Mouse (Mus musculus) frontal cortex, postnatal 14 days (tissue): ENCODE results near the gene Cpsf4l.

Experiments used
- DNase-seq, 2 experiments: peaks; one replicate each; pipeline ENCODE4 v3.0.0; 2022; ENCODE audit warnings: low spot score in 2 of 2

Cpsf4l gene

DNA sequence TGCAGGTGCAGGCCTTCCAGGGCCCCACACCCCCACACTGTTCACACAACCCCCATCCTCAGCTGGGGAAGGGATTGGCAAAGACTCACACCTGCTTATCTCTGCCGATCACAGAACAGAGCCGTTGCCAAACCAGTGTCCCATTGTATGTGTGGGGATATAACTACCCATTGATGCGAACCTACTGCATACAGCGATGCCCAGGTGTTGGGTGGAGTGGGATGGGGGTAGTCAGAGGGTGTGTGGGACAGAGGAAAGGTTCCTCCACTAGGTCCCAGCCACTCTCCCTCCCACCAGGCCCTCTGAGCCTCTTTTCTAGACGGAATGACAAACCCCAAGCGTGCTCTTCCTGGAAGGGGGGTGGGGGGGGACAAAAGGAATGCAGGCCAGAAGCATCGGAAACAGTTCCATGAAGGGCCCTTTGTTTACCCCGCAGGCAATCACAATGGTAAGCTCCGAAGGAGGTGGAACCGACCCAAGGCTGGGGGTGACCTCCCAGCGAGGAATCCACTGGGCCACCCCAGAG, at the start of gene Cpsf4l:
Cpsf4l (minus strand) TSS at position 287 of the 526 bp plus-strand sequence.
- no peak for DNase-seq

DNA sequence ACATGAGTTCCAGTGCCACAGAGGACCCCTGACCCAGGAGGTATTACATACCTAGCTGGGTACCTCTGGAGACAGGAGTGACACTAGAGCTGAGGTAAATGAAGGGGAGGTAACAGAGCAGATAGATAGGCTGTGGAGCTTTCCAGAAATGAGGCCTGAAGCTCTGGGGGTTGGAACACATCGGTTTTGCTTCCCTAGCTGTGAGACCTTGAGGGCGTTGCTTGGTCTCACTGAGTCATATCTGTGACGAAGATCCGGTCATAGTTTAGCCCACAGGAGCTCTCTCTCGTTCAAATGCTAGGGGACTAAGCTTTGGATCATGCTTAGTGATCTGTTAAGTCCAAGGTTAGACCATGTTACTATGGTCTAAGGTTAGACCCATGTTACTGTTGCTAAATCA, 49.0 kb upstream of the Cpsf4l start:
- no peak for DNase-seq

DNA sequence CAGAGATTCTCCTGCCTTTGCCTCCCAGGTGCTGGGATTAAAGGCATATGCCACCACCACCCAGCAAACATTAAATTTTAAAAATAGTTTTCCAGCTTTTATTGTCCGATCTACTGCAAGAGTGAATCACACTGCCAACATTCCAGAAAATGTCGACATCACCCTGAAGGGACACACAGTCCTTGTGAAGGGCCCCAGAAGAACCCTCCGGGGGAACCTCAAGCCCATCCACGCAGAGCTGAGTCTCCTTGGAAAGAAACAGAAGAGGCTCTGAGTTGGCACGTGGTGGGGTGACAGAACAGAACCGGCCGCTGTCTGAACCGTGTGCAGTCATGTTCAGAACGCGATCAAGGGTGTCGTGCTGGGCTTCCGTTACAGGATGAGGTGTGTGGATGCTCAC, 46.8 kb upstream of the Cpsf4l start:
- no peak for DNase-seq

DNA sequence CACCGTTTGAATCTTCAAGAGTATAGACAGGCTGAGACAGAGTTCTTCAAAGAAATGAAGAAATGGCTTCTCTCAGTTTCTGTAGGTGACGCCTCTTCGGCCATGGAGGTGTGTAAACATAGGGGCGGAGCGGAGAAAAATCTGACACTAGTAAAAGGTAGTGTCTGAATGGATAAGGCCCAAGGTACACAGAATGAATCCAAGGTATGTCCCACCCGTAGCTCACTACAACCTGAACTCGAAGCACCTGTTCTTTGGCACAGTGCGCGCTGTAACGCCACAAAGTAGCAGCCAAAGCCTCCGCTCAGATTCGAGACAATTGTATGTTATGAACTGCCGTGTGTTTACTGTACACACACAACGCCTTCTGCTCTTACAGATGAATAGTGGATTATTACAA, 46.1 kb upstream of the Cpsf4l start:
- no peak for DNase-seq

DNA sequence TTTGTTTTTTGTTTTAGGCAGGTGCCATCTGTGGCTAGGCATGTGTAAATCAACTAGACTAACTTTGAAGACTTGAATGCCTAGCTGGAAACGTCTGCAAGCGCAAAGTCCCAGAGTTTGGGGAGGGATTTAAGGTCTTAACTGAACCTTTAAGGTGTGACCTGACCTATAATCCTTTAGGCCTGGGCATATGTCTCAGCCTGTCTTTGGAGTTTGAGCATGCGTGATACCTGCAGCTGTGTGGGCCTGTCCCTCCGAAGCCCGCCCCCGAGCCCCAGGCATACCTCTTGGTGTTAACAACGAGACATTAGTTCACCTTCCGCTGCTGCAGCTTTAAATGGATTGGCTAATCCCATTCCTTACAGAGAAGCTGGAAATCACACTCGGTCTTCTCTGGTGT, 45.0 kb upstream of the Cpsf4l start:
- DNase-seq = no peak

DNA sequence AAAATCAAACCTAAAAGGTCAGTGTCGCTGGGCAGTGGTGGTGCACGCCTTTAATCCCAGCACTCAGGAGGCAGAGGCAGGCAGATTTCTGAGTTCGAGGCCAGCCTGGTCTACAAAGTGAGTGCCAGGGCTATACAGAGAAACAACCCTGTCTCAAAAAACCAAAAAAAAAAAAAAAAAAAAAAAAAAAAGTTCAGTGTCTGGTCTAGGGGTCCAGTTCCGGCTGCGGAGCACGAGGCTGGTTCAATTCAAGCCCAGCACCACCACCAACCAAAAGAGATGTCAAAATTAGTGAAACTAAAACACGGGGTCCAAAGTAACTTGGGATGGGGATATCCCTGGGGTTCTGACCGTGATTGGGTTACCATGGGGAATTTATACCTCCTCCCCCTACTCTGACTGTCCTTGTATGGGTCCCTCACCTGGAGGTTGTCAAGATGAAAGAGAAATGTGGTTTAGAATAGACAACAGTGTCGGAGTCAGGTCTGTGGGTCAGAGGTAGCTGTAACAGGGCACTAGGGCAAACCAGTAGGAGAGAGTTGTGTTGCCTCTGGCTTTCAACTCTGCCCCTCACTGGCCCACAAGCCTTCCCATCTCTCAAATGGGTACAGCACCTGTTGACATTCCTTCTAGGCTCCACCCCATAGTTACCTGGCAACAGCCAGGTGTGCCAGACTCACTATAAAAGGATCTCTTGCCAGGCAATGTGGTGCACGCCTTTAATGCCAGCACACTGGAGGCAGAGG, 43.0 kb upstream of the Cpsf4l start:
- no peak for DNase-seq

DNA sequence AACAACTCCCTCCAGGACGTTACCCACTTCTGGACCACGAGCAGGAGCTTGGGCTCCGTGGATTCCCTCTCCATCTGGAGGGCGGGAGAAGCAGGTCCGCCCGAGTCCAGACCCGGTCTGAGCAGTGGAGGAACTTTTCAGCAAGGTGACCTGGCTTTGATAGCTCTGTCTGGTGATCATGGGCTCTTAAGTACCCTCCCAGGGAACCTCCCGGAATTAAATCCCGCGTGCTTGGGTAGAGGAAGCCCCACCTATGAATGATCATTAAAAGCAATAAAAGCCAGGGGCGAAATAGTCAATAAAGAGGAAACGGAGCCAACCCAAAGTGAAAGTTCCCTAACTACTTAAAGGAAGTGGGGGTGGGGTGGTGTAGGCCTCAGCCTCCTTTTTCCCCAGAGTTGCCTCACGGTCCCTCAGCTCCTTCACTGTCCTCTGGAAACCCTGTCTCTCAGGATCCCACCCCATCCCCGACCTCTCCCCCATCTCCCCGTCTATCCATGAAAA, 42.4 kb upstream of the Cpsf4l start:
- DNase-seq = no peak

DNA sequence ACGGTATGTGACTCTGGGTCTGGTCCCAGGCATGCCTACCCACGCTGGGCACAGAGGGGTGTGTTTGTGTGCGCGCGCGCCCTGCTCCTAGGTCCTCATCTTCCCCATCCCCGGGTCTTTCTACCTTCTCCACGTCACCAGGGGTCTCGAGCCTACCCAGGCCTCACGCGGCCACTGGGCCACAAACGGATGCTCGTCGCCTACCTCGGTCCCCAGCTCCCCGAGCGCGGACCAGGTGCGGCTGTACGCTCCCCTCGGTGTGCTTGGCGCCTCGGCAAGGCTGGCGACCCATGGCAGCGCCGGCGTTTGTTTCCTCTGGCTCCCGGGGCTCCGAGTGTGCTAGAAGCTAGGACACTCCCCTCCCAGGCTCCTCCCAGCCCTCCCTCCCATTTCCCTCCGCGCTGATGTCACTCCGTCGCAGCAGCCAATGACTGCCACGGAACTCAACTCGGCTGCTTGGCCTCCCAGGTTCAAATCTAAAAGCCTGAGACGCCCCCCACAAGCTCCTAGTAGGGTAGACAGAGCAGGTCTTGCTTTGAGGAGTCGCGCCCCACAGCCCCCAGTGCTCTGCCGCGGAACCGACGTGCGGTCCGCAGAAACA, 41.8 kb upstream of the Cpsf4l start, which contains the start of gene Cdc42ep4:
Cdc42ep4 (minus strand) TSS at position 398 of the 601 bp plus-strand sequence.
- peak; percentile 54 to 65 for DNase-seq

DNA sequence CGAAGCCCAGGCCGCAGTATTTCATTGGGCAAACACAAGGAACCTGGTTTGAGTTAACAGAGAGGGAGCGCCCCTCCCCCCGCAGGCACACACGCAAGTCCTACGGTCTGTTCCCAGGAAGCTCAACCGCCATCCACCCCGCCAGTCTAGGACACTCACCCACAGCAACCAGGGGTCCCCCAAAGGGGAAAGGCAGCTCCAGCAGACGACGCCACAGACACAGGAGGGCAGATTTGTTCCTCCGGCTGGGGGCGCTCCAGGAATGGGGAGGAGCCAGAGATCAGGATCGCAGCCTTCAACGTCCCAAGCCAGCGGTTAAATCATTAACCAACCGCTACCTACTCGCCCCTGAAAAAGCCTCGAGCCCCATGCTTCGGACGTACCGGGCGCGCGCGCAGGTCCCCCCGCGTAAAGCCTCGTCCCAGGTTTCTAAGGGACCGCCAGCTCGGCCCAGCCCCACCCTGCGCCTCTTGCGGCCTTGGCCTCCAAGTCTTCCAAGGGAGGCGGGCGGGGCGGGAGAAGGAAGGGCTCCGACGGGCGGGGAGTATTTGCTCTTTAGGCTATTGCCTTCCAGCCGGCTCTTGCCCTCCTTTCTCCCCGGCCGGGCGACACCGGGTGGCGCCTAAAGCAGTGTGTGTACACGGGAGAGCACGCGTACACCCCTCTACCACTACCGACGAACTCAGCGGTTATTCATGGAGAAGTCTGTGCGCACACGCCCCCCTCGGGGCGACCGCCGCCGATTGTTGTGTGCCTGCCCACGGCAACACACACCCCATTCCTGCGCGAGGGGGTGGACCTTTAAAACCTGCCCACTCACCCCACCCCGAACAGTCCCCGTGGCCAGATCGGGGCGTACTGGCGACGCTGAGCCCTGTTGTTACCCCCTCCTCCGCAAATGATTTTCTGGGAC, 41.0 kb upstream of the Cpsf4l start:
- peak; percentile 44 to 48 for DNase-seq

DNA sequence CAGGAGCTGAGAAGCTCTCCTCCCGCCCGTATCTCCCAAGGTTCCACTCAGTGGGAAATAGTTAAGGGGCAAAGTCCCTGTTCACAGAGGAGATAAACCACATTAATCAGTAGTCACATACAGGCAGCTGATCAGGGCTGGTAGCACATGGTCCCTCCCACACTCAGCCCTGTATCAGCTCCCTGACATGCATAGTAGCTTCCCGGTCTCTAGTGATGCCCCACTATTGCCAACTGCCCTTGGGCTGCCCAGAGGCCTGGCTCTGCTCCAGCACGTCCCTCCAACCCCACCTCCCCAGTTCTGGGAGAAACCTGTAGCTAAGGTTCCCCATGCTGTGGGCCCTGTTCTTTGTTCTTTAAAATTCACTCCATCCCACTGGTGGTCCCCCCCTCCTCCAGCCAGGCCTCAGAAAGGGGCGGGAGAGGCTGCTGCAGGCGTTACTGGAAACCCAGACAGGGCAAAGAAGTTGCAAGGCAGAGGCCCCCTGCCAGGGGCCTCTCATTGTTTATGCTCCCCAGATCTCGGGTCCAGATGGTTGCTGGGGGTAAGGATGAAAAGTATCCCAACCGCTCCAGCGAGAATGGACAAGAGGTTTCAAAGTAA, 40.0 kb upstream of the Cpsf4l start:
- no peak for DNase-seq

DNA sequence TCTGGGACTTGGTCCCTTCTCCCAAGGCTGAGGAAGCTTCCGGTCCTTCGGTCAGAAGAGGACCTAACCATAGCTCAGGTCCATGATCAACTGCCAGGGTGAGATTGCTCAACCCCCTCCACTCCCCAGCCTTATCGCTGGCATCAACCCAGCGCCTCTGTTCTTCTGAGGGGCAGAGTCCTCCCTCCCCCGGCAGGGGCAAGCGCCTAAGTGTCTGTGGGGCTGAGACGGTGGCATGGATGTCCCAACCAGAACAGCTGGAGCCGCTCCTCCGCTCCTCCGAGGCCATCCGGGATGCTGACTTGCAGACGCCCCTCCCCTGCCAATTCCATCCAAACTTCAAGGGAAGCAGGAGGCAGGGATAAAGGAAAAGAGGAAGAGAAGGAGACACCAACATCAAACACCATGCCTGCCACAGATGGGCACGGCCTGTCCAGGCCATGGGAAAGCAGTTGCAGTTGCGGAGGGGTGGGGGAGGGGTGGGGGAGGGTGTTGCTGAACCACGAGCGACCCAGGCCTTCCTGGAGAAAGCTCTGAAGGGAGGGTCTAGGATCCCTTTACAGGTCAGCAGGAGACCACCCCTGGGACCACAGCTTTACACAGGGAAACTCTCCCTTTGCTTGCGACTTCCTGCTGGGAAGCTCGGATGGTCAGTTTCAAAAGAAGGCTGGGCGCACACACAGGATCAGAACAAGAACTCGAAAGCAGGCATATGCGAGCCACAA, 39.1 kb upstream of the Cpsf4l start:
- DNase-seq = no peak

DNA sequence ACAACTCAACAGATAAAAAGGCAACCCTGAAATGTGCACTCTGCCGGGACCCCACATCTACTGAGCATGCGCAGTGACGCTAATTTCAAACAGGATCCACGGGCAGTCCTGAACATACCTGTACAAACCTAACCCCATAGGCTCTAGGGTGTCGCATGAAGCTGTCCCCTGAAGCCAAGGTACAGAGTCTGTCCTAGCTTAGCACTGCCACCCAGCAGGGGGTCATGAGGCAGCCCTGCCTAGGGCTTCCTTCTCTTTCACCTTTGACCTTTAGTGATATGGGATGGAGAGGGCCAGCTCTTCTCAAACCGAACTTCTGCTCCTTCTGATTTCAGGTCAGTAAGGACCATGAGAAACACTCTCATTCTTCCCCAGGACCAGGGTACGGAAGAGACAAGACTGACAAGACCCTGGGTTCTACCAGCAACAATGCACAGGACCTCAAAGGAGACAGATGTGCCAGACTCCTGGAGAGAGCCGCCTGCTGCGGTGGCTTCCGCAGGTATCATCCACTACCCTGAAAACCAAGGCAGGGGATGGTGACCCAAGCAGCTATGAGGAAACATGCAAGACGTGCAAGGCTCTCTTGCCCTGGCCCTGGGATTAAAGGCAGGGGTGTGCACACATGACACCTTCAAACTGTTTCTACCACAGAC, 38.0 kb upstream of the Cpsf4l start:
- no peak for DNase-seq

DNA sequence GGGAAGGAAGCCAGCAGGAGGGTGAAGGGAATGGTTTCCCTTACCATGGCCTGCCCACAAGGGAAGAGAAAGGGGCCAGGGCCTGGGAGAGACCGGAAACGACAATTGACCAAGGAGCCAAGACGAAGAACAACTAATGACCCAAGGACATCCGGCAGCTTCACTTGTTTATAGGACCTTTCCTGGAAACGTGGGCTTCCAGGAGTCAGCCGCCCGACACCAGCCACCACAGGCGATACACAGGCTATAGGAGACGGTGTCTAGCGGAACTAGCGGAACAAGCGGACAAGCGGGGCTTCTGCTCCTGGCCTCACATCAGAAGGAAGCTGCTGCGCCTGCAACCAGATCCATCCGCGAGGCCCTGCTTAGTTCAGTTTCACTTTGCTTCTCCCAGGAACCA, 37.2 kb upstream of the Cpsf4l start:
- DNase-seq = no peak

DNA sequence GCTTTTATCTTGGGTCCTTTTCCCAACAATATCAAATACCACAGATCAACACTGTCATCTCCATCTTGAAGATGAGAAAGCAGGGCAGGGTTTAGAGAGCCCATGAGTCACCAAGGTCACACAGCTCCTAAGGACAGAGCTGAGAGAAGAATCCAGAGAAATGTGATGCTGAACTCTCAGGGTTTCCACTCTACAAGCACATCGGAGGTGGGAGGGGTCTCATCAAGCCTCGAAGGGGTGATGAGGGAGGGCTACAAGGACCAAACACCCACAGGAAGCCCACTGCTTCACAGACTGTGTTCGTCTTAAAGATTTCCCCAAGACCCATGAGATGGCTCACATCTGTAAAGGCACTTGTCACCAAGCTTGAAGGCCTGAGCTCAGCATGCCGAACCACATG, 36.1 kb upstream of the Cpsf4l start:
- DNase-seq = no peak

DNA sequence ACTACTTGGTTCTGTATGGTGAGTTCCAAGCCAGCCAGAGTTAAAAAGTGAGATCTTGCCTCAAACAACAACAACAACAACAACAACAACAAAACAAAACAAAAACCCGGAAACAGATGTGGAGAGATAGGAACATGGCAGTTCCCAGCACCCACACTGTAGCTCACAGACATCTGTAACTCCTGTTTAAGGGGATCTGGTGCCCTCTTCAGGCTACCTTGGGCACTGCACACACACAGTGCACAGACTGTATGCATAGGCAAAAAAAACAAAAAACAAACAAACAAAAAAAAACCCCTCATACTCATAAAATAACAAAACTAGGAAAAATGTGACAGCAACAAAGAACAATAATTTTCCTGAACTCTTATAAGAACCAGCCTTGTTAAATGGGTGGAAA, 33.2 kb upstream of the Cpsf4l start:
- DNase-seq = no peak

DNA sequence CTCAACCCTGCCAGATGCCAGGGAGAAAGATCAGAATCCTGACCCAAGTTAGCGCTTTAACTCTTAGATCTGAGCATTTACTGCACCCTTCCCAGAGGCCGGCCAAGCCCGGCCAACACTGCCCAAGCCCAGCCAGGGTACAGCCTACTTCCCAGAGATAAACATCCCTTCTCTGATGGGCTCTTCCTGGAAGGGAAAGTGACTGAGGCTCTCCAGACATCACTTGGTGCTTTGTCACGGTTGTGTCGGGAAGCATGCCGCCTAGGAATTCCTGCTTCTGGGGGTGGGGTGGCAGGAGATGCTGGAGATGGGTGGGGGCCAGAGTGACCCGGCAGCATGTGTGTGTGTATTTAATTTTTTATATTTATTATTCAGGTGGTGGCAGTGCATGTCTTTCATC, 30.3 kb upstream of the Cpsf4l start:
- DNase-seq = no peak

DNA sequence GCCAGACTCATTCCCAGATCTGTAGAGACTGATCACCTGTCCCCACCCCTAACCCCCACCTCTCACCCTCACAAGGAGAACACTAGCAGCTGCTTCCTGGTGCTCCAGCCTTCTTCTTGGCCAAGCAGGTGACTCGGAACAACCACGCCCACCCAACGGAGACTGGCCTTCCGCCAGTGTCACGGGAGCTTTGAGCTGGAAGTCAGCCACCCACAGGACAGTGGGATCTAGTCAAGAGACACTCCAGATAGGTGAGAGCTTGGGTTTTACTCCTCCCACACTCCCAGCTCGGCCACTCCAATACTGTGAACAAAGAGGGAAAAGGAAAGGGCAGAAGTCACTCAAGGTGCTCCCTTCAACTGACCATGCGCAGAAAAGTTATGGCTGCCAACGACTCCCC, 29.4 kb upstream of the Cpsf4l start:
- DNase-seq = no peak

DNA sequence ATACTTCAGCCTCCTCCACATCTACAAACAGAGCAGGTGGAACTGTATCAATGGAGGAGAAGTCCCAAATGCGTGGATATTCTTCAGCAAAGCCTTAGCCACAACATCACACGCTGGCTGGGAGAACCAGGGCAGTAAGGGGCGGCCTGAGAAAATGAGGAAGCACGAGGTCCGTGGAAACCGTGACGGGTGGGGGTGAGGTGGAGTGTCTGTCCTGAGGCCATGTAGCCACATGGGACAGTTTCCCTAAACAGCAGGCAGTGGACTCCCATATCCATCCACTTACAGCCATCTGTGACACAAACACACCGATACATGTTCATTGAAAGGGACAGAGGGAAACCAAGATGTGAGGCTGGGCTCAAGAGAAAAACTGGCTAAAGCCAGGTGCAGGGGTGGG, 28.1 kb upstream of the Cpsf4l start:
- DNase-seq = no peak

DNA sequence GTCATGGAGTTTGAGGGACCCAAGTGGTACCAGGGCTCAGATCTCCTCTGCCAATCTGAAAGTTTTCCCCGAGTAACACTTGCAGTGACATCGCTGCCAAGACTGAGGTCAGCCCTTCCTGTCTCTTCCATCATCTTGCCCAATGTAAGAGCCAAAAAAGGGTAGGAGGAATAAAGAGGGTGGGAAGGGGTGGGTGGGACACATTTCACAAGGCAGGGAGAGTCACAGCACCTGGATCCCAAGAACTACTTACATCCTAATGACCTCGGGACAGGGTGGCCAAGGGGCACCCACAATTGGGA, 27.7 kb upstream of the Cpsf4l start:
- DNase-seq = no peak

DNA sequence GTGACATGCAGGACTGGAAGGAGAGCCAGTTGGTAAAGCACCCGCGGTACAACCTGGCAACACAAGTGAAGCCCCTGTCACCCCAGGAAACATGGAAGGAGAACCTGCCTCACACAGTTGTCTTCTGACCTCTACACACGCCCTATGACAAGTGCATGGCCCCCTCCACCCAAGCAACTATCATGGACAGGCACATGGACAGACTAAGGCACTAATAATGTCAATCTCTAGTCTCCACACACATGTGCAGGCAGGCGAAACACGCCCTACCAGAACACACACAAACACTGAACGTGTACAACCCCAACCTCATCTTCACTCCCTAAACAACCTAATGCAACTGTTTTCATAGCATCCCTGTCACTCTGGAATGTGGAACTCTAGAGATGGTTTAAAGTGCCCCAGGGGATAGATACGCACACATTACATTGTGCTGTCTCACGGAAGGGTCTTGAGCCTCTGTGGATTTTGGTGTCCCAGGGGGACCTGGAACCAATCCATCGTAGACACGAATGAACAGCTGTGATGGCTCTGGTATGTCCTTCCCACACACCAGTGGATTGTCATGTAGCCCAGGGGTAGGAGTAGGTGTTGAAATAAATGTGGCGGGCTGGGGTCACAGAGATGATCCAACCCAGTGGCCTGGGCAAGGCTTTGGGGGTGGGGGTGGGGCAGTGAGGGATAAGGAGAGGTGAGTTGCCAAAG, 27.2 kb upstream of the Cpsf4l start:
- DNase-seq = no peak
